Mouse (Mus musculus) heart, postnatal 25 days (tissue): ENCODE measurements around the gene Atp6v0d1. TPM values are rescaled to one million over a fixed set of nuclear protein-coding genes. Genes with fewer than 3 reads are reported as not detected.
"Not testable (repeated sequence)": the region's sequence is repeated elsewhere in the genome, so short reads cannot be mapped to it uniquely, and the experiment has no call there.

ENCODE experiments used
- DNase-seq: peaks from one replicate; pipeline ENCODE4 v3.0.0; 2022; ENCODE audit warnings: low spot score
- intact Hi-C: fragments of 180-260 bp; cut with DNase I; formaldehyde crosslinking; loops from one replicate; pipeline ENCODE4 v1.15.1; 2025
- total RNA-seq, 2 experiments: library from RNA; stranded (reverse); gene quantifications; 2 replicates each; pipeline ENCODE4 v1.2.3; 2021

Atp6v0d1 gene
- total RNA-seq, 2 experiments from 2014 or later = 45.7 to 53.2 TPM

- intact Hi-C loops = no loop called here
- DNase-seq = no peak
These were observed 26.6 kb upstream of the Atp6v0d1 start for GRCm38 (mm10) chr8:105592431-105592830.

GRCm38 (mm10) chr8:105579719-105580118 lies 13.9 kb upstream of the Atp6v0d1 start:
- no peak for DNase-seq
- intact Hi-C loops = no loop called here

- intact Hi-C loops = no loop called here
- DNase-seq = no peak
These were observed 9.7 kb upstream of the Atp6v0d1 start for GRCm38 (mm10) chr8:105575538-105575937.

- no peak for DNase-seq
- intact Hi-C loops = no loop called here
These were observed 8.9 kb upstream of the Atp6v0d1 start for GRCm38 (mm10) chr8:105574741-105575140.

- no peak for DNase-seq
- intact Hi-C loops = no loop called here
These were observed 7.6 kb upstream of the Atp6v0d1 start for GRCm38 (mm10) chr8:105573427-105573826.

- intact Hi-C loops = no loop called here
- DNase-seq = no peak
These were observed 6.0 kb upstream of the Atp6v0d1 start for GRCm38 (mm10) chr8:105571810-105572209.

GRCm38 (mm10) chr8:105566703-105567595 lies 1.1 kb upstream of the Atp6v0d1 start:
- intact Hi-C loops = loop anchor here (1.0 to 5.0 kb wide), 3 partner anchors 27 to 120 kb away; partner anchors contain the start of gene Carmil2
- no peak for DNase-seq

GRCm38 (mm10) chr8:105565401-105565881 lies 406 bp downstream of the Atp6v0d1 start:
- intact Hi-C loops = loop anchor here (5.0 kb wide), 2 partner anchors 57 to 122 kb away; partner anchors contain the start of gene Carmil2
- DNase-seq = peak; percentile 12

- intact Hi-C loops = loop anchor here (5.0 kb wide), 2 partner anchors 58 to 123 kb away; partner anchors contain the start of gene Carmil2
- DNase-seq = not testable (repeated sequence)
These were observed 1.1 kb downstream of the Atp6v0d1 start for GRCm38 (mm10) chr8:105564573-105565229.

- DNase-seq = no peak
- intact Hi-C loops = no loop called here
These were observed 2.0 kb downstream of the Atp6v0d1 start for GRCm38 (mm10) chr8:105563871-105564270.

GRCm38 (mm10) chr8:105562863-105563262 lies 3.0 kb downstream of the Atp6v0d1 start:
- intact Hi-C loops = no loop called here
- no peak for DNase-seq

- intact Hi-C loops = loop anchor here (2.0 kb wide), 2 partner anchors 38 to 70 kb away; no protein-coding TSS in a partner anchor
These were observed 10.6 kb downstream of the Atp6v0d1 start for GRCm38 (mm10) chr8:105555230-105555629.

GRCm38 (mm10) chr8:105554087-105554486 lies 11.8 kb downstream of the Atp6v0d1 start:
- intact Hi-C loops = loop anchor here (2.0 kb wide), 2 partner anchors 37 to 69 kb away; no protein-coding TSS in a partner anchor
- peak; percentile 31 for DNase-seq

More at GRCm38 (mm10) chr8:105555230-105555629, 10.6 kb downstream of the Atp6v0d1 start:
- DNase-seq = no peak

GRCm38 (mm10) chr8:105552824-105553223 lies 13.0 kb downstream of the Atp6v0d1 start:
- intact Hi-C loops = no loop called here
- DNase-seq = no peak

- DNase-seq = no peak
- intact Hi-C loops = no loop called here
These were observed 13.8 kb downstream of the Atp6v0d1 start for GRCm38 (mm10) chr8:105552032-105552431.

GRCm38 (mm10) chr8:105550083-105550482 lies 15.8 kb downstream of the Atp6v0d1 start:
- no peak for DNase-seq
- intact Hi-C loops = loop anchor here (2.0 kb wide), 1 partner anchor 15 kb away; no protein-coding TSS in a partner anchor

GRCm38 (mm10) chr8:105549506-105549905 lies 16.3 kb downstream of the Atp6v0d1 start:
- intact Hi-C loops = no loop called here
- DNase-seq = no peak

- DNase-seq = peak; percentile 33
- intact Hi-C loops = no loop called here
These were observed 19.2 kb downstream of the Atp6v0d1 start for GRCm38 (mm10) chr8:105546384-105547350.

- no peak for DNase-seq
These were observed 20.6 kb downstream of the Atp6v0d1 start for GRCm38 (mm10) chr8:105545249-105545648.

More at GRCm38 (mm10) chr8:105545249-105545648, 20.6 kb downstream of the Atp6v0d1 start:
- intact Hi-C loops = no loop called here
